Mouse (Mus musculus) hindbrain, embryonic 15.5 days (tissue): Measurements from ENCODE around the gene Slc8a3. TPM values are rescaled to one million over a fixed set of nuclear protein-coding genes. Genes with fewer than 3 reads are reported as not detected.

ENCODE experiments used
- ATAC-seq: fragments of 200-750 bp; cut with Nextera tagmentation; 2 replicates; pipeline ENCODE4 v1.8.0; 2017; ENCODE audit warnings: low read depth, moderate number of reproducible peaks, moderate TSS enrichment; ENCODE audit not compliant: low FRiP score
- H3K27ac ChIP-seq: fragments of 300-500 bp; sonication (generic); replicated peaks from 2 replicates; pipeline ENCODE4 v1.5.1; 2015; ENCODE audit warnings: mild to moderate bottlenecking, inconsistent platforms
- H3K27me3 ChIP-seq: fragments of 300-500 bp; sonication (generic); 2 replicates; pipeline ENCODE4 v1.6.1; 2015; ENCODE audit warnings: control low read depth, inconsistent platforms
- H3K36me3 ChIP-seq: fragments of 300-500 bp; sonication (generic); 2 replicates; pipeline ENCODE4 v1.6.1; 2015; ENCODE audit warnings: control low read depth, inconsistent platforms
- H3K4me1 ChIP-seq: fragments of 300-500 bp; sonication (generic); replicated peaks from 2 replicates; pipeline ENCODE4 v1.6.1; 2015; ENCODE audit warnings: control low read depth, inconsistent platforms
- H3K4me2 ChIP-seq: fragments of 300-500 bp; sonication (generic); 2 replicates; pipeline ENCODE4 v1.6.1; 2015; ENCODE audit warnings: moderate library complexity, mild to moderate bottlenecking, inconsistent platforms
- H3K4me3 ChIP-seq: fragments of 300-500 bp; sonication (generic); 2 replicates; pipeline ENCODE4 v1.5.1; 2015; ENCODE audit warnings: mild to moderate bottlenecking, inconsistent platforms
- H3K9ac ChIP-seq: fragments of 300-500 bp; sonication (generic); 2 replicates; pipeline ENCODE4 v1.6.1; 2015; ENCODE audit warnings: inconsistent platforms
- H3K9me3 ChIP-seq: fragments of 300-500 bp; sonication (generic); 2 replicates; pipeline ENCODE4 v1.6.1; 2016; ENCODE audit warnings: control low read depth, inconsistent platforms
- WGBS: fragments of 180-500 bp; shearing (Covaris S2); methylation state at CpG from one replicate; pipeline ENCODE4 v1.1.7; 2015; 5-methylcytosine and 5-hydroxymethylcytosine counted together
- polyA plus RNA-seq: library from polyadenylated mRNA; unstranded; fragments of >200 nt; fragmentation: Nextera tagmentation; extraction: Ambion mirVana; gene quantifications from 2 replicates; pipeline ENCODE4 v1.2.1, GENCODE M21; 2015

The Slc8a3 gene
- polyA plus RNA-seq, 1 experiment from 2014 or later = 12.2 TPM

DNA sequence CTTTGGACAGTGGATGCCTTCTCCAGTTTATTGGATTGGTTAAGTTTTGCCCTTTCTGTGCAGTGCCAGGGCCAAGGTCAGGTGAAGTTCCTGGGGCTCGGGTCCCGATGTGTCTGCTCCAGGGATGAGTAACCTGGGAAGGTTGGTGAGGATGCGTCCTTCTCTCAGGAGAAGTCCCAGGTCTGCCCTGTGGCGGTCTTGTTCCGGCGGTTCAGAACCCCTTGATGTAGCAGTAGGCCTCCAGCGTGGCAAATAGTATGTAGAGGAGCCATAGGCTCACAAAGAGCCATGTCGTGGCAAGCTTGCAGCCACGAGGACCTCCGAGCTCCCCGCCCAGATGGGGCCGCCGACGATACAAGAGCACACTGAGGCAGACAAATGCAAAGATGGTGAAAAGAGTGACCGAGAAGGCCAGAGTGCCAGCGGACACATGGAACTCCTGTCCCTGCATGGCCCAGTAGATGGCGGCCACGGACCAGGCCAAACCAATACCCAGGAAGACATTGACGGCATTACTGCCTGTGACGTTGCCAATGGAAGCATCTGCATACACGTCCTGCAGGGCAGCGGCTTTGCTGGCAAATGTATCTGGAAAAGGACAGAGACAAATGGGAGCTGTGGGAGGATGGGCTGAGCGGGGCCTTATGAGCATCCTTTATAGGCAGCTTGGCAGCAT, 133.6 kb downstream of the Slc8a3 start:
- H3K27me3 ChIP-seq = no peaks in the 10 kb centered on the region
- H3K9me3 ChIP-seq = no peaks in the 10 kb centered on the region
- H3K36me3 ChIP-seq = no peaks in the 10 kb centered on the region
- peak; percentile 93 for ATAC-seq
- peaks cover 12% of the 10 kb centered on the region for H3K4me1 ChIP-seq
- no peak overlapping the region for H3K4me3 ChIP-seq
- 32% methylated on average over 23 of the region's 23 CpGs for WGBS
- no peak overlapping the region for H3K9ac ChIP-seq
- H3K4me2 ChIP-seq = peak overlapping the region; percentile 35; the same call in 1 of the 2 replicates
- H3K27ac ChIP-seq = peak overlapping the region; percentile 28; the same call in 1 of the 2 replicates

DNA sequence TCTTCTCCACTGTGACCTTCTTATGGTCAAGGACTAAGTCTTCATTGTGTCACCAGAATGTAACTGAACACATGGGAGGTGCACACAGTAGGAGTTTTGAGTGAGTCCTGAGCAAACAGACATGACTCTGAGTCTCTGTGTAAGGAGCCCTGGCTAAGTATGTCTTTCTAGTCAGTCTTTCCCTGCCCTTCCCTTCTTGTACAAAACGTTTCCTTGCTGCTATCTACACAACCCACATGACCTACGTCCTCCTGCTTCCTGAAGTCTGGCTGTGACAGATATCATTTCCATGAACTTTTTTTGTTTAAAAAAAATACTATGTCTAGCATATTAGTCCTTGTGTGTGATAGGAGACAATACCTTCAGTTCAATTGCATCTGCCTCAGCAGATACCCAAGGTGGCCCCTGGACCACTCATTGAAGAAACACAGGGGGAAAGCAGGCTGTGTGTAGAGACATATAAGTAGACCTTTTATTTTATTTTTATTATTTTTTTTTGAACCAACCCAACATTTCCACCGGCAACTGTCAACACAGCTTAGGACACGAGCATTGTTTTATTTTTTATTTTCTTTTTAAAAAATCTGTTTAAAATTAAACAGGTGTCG, 135.4 kb downstream of the Slc8a3 start:
- Histone ChIP-seq H3K27me3 (no peaks in the 10 kb centered on the region), H3K4me3 (no peak overlapping the region), H3K9ac (no peak overlapping the region), H3K9me3 (no peaks in the 10 kb centered on the region), H3K4me2 (no peak overlapping the region), H3K27ac (no peak overlapping the region), H3K36me3 (no peaks in the 10 kb centered on the region), H3K4me1 (peaks cover 6% of the 10 kb centered on the region)
- no peak for ATAC-seq
- WGBS = 88% methylated on average over 5 of the region's 5 CpGs

DNA sequence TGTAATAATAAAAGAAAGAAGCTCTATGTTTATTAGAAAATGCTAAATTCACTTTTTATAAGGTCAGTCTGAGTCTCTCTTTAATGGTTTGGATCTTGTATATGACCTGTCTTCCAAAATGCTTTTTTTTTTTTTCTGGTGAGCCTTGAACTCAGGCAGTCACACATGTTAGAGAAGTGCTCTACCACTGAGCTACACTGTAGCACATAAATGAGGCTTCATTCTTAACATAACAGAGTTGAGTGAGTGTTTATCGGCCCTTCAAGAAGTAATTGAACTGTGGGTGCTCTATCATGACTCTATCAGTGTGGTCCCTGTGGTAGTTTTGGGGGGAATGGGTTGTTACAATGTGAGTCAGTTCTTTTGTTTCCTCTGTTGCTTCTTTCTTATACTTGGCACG, 139.0 kb downstream of the Slc8a3 start:
- no peak for ATAC-seq
- no peaks in the 10 kb centered on the region for H3K27me3 ChIP-seq
- 86% methylated on average over 2 of the region's 2 CpGs for WGBS
- H3K9ac ChIP-seq = no peak overlapping the region
- no peak overlapping the region for H3K4me3 ChIP-seq
- no peak overlapping the region for H3K27ac ChIP-seq
- H3K4me1 ChIP-seq = no peaks in the 10 kb centered on the region
- H3K9me3 ChIP-seq = no peaks in the 10 kb centered on the region
- no peak overlapping the region for H3K4me2 ChIP-seq
- no peaks in the 10 kb centered on the region for H3K36me3 ChIP-seq

DNA sequence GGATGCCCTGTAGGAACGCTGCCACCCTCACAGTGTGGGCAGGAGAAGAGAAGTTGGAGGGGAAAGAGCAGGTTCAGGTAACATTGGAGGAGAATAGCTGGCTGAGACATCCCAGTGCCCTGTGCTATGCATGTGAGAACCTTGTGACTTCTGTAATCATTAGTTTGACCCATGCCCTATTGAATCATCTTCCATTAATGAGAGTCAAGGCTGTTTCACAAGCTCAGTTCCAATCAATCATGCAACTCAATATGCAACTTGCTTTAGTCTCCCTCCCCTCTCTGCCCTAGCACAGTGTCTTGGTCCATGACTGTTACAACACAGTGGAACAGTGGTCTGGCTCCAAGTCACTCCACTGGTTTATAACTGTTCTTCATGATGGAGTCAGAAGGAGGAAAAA, 143.3 kb downstream of the Slc8a3 start:
- H3K36me3 ChIP-seq = no peaks in the 10 kb centered on the region

DNA sequence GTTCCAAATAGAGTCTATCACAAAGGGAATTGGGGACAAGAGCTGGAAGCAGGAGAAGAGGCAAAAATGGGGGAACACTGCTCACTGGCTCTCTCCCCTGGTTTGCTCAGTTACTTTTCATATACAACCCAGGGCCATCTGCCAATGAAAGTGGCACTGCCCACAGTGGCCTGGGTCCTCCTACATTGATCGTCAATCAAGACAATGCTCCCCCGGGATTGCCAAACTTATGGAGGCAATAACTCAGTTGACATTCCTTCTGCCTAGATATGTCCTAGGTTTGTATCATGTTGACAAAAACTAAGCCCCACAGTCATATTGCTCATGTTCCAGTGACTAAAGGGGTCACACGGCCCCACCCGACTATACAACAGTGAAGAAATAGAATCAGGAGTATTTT, 144.0 kb downstream of the Slc8a3 start:
- no peaks in the 10 kb centered on the region for H3K27me3 ChIP-seq
- no peak overlapping the region for H3K9ac ChIP-seq
- H3K4me1 ChIP-seq = no peaks in the 10 kb centered on the region
- no peaks in the 10 kb centered on the region for H3K9me3 ChIP-seq
- no peaks in the 10 kb centered on the region for H3K36me3 ChIP-seq
- H3K27ac ChIP-seq = no peak overlapping the region
- no peak for ATAC-seq
- WGBS = 92% methylated on average over 4 of the region's 4 CpGs
- no peak overlapping the region for H3K4me3 ChIP-seq
- H3K4me2 ChIP-seq = no peak overlapping the region

More for the DNA sequence above, 143.3 kb downstream of the Slc8a3 start:
- WGBS = 80% methylated on average over 1 of the region's 1 CpGs
- Histone ChIP-seq H3K9ac (no peak overlapping the region), H3K4me3 (no peak overlapping the region), H3K4me2 (no peak overlapping the region), H3K9me3 (no peaks in the 10 kb centered on the region), H3K27me3 (no peaks in the 10 kb centered on the region), H3K27ac (no peak overlapping the region), H3K4me1 (no peaks in the 10 kb centered on the region)
- ATAC-seq = no peak

DNA sequence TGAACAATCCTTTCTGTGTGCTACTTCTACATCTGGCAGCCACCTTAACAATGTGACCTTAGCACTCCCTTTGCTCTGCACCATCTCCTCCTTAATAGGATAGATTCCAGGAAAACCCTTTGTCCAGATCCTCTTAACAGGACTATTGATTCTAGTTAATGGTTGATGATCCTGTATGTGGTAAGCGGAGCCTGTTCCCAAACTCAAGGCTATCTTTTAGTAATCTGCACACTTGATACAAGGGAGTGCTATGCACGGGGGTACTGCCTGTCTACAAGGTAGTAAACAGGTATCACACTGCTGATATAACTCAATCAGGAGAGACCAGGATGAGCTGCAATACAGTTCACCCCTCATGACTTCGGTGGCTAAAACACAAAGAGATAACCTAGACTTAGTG, 144.6 kb downstream of the Slc8a3 start:
- Histone ChIP-seq H3K4me3 (no peak overlapping the region), H3K4me1 (no peaks in the 10 kb centered on the region), H3K9me3 (no peaks in the 10 kb centered on the region), H3K36me3 (no peaks in the 10 kb centered on the region), H3K27me3 (no peaks in the 10 kb centered on the region), H3K9ac (no peak overlapping the region), H3K27ac (no peak overlapping the region), H3K4me2 (no peak overlapping the region)
- 87% methylated on average over 3 of the region's 3 CpGs for WGBS
- ATAC-seq = no peak

DNA sequence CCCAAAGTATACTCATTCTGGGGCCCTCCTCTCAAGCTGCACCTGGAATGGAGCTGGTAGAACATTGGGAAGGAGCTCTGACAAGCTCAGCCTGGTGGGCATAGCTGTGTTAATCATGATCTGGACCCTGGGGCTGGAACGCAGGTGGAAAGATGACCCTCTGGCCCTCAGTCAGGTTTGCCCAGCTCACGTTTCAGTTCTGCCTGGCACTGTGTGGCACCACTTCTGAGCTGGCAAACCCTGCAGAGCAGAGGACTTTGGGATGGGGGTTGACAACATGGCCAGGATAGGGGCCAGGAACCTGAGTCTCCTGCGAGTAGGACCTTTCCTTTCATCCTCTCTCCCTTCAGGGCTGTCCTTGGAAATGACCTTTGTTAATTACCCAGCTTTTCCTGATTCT, 146.3 kb downstream of the Slc8a3 start:
- H3K9ac ChIP-seq = no peak overlapping the region
- H3K9me3 ChIP-seq = no peaks in the 10 kb centered on the region
- H3K27me3 ChIP-seq = no peaks in the 10 kb centered on the region
- no peaks in the 10 kb centered on the region for H3K36me3 ChIP-seq
- WGBS = 88% methylated on average over 3 of the region's 3 CpGs
- no peak overlapping the region for H3K4me3 ChIP-seq
- H3K27ac ChIP-seq = no peak overlapping the region
- ATAC-seq = no peak
- H3K4me2 ChIP-seq = no peak overlapping the region
- no peaks in the 10 kb centered on the region for H3K4me1 ChIP-seq

DNA sequence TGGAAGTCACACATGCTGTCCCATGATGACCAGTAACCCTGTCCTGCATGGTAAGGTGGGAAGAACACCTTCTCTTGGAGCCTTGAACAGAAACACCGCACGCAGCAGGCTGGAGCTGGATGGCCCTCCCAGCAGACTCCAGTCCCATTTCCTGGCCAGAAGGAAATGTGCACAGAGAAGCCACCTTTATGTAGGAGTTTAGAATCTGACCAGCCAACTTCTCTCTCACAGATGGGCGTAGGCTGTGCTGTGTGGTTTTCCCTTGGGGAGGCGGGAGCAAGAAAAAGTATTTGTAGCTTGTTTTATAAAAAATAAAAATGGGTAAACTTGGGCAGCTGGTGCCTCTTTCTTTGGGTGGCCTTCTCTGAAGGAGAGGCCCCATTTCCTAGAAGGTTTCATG, 146.9 kb downstream of the Slc8a3 start:
- Histone ChIP-seq H3K4me2 (no peak overlapping the region), H3K27ac (no peak overlapping the region), H3K4me3 (no peak overlapping the region), H3K4me1 (no peaks in the 10 kb centered on the region), H3K9ac (no peak overlapping the region), H3K9me3 (no peaks in the 10 kb centered on the region), H3K27me3 (no peaks in the 10 kb centered on the region), H3K36me3 (no peaks in the 10 kb centered on the region)
- WGBS = 95% methylated on average over 4 of the region's 4 CpGs
- no peak for ATAC-seq

DNA sequence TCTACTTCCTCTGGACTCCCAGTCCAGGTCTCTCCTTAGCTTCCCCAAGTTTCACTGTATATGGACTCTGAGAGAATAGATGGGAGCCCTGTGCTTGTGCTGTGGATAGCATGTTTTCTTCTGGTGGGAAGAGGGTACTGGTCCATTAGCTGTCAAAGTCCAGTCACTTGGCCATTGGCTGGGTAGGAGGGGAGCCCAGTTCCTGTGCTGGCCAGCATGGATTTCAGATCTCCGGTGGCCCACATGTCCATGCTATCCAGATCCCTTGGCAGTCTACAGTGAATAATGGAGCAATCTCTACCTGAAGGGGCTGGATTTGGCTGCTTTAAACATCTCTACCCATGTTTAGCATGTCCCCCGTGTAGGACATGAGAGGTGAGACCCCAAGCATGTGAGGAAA, 148.0 kb downstream of the Slc8a3 start:
- Histone ChIP-seq H3K9me3 (no peaks in the 10 kb centered on the region), H3K9ac (no peak overlapping the region), H3K4me3 (no peak overlapping the region), H3K27me3 (no peaks in the 10 kb centered on the region), H3K4me2 (no peak overlapping the region), H3K27ac (no peak overlapping the region), H3K36me3 (no peaks in the 10 kb centered on the region), H3K4me1 (no peaks in the 10 kb centered on the region)
- no peak for ATAC-seq
- WGBS = 96% methylated on average over 2 of the region's 2 CpGs

DNA sequence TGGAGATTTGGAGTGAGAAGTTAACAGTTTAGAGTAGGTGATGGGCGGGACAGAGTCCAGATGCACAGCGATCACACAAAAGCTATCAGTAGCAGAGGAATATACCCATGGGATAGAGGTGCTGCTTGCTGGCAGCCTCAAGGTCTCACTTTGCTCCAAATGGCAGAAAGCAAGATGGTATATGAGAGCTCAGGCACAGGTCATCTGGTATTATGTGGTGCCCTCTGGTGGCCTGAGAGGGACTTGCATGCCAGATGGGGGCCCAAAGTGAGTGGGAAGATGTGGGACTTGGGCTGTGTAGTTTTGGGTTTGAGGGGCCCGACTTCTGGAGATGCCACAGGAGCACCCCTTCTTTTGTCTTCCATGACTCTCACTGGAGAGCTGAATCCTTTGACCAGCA, 150.9 kb downstream of the Slc8a3 start:
- Histone ChIP-seq H3K9me3 (no peaks in the 10 kb centered on the region), H3K27me3 (no peaks in the 10 kb centered on the region), H3K4me2 (no peak overlapping the region), H3K9ac (no peak overlapping the region), H3K4me3 (no peak overlapping the region), H3K36me3 (no peaks in the 10 kb centered on the region), H3K4me1 (no peaks in the 10 kb centered on the region), H3K27ac (no peak overlapping the region)
- peak; percentile 38; the same call in 1 of the 2 replicates for ATAC-seq
- 62% methylated on average over 3 of the region's 3 CpGs for WGBS

DNA sequence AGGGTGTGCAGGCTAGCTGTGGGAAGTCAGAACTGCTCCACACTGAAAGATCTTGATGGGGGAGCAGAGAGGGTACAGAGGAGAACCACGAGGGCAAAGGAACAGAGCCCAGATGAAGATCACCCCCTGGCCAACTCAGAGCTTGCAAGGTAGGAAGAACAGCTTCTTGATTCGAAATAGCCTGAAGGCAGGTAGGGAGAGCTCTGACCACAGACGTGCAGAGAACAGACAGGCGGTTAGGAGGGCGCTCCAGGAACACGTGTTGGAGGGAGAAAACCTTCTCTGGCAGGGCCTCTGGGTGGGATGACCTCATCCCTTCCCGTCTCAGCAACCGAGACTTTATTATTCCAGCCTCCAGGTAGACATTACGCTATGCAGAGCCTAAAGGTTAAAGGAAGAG, 157.7 kb downstream of the Slc8a3 start:
- Histone ChIP-seq H3K9ac (no peak overlapping the region), H3K4me2 (no peak overlapping the region), H3K9me3 (no peaks in the 10 kb centered on the region), H3K4me1 (no peaks in the 10 kb centered on the region), H3K4me3 (no peak overlapping the region), H3K36me3 (no peaks in the 10 kb centered on the region), H3K27ac (no peak overlapping the region), H3K27me3 (no peaks in the 10 kb centered on the region)
- WGBS = 62% methylated on average over 9 of the region's 9 CpGs
- no peak for ATAC-seq

DNA sequence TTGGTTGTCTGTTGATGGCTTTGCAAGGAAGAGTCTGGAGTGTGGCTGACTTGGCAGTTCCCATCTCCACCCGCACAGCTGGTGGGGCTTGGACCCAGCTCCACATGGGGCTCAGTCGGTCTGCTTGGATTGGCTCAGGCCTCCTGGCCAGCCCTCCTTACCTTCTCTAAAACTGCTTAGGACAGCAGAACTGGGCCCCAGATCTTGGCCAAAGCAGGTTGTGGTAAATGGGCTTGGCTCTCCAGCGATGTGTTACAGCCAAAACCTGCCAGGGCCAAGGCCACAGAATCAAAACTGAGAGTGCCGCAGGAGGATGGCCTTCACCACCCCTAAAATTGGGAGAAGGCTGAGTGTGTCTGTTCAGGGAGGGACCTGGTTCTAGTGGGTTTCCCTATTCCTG, 159.1 kb downstream of the Slc8a3 start:
- ATAC-seq = no peak
- Histone ChIP-seq H3K4me1 (no peaks in the 10 kb centered on the region), H3K4me3 (no peak overlapping the region), H3K27me3 (no peaks in the 10 kb centered on the region), H3K27ac (no peak overlapping the region), H3K9ac (no peak overlapping the region), H3K9me3 (no peaks in the 10 kb centered on the region), H3K4me2 (no peak overlapping the region), H3K36me3 (no peaks in the 10 kb centered on the region)
- WGBS = 85% methylated on average over 4 of the region's 4 CpGs

DNA sequence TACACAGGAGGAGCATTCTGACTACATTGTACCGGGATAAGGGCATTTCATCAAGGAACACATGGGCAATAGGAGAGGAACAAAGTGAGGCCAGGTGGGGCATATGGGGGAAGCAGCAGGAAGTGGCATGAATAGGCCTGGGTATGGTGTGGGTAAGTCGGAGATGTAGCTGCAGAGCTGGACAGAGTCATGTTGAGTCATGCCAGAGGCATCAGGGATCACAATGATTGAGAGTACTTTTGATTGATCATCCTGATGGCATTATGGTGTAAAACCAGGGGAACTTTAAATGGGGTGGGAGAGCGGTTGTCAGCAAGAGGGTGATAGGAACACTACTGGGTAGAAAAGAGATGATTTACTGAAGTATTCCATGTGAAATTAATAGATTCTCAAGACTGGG, 160.0 kb downstream of the Slc8a3 start:
- Histone ChIP-seq H3K9ac (no peak overlapping the region), H3K27me3 (no peaks in the 10 kb centered on the region), H3K36me3 (no peaks in the 10 kb centered on the region), H3K4me3 (no peak overlapping the region), H3K4me1 (no peaks in the 10 kb centered on the region), H3K4me2 (no peak overlapping the region), H3K27ac (no peak overlapping the region), H3K9me3 (no peaks in the 10 kb centered on the region)
- WGBS = 92% methylated on average over 3 of the region's 3 CpGs
- ATAC-seq = no peak
